Mouse (Mus musculus) forebrain, embryonic 12.5 days (tissue): Measurements from ENCODE around the gene Gm45808. TPM values are rescaled to one million over a fixed set of nuclear protein-coding genes. Genes with fewer than 3 reads are reported as not detected.
"Not testable (repeated sequence)": the region's sequence is repeated elsewhere in the genome, so short reads cannot be mapped to it uniquely, and the experiment has no call there.

Experiments
- ATAC-seq: fragments of 200-750 bp; cut with Nextera tagmentation; 2 replicates; pipeline ENCODE4 v1.8.0; 2017; ENCODE audit warnings: moderate TSS enrichment; ENCODE audit not compliant: low FRiP score
- H3K27ac ChIP-seq: fragments of 300-500 bp; sonication (generic); 2 replicates; pipeline ENCODE4 v1.5.1; 2016; ENCODE audit warnings: mild to moderate bottlenecking
- H3K27me3 ChIP-seq: fragments of 300-500 bp; sonication (generic); 2 replicates; pipeline ENCODE4 v1.6.1; 2016; ENCODE audit warnings: mild to moderate bottlenecking
- H3K36me3 ChIP-seq: fragments of 300-500 bp; sonication (generic); replicated peaks from 2 replicates; pipeline ENCODE4 v1.6.1; 2016; ENCODE audit warnings: mild to moderate bottlenecking
- H3K4me1 ChIP-seq: fragments of 300-500 bp; sonication (generic); 2 replicates; pipeline ENCODE4 v1.6.1; 2016
- H3K4me2 ChIP-seq: fragments of 300-500 bp; sonication (generic); 2 replicates; pipeline ENCODE4 v1.6.1; 2016; ENCODE audit warnings: mild to moderate bottlenecking, moderate library complexity
- H3K4me3 ChIP-seq: fragments of 300-500 bp; sonication (generic); replicated peaks from 2 replicates; pipeline ENCODE4 v1.5.1; 2016; ENCODE audit warnings: mild to moderate bottlenecking
- H3K9ac ChIP-seq: fragments of 300-500 bp; sonication (generic); 2 replicates; pipeline ENCODE4 v1.6.1; 2016; ENCODE audit warnings: mild to moderate bottlenecking
- H3K9me3 ChIP-seq: fragments of 300-500 bp; sonication (generic); 2 replicates; pipeline ENCODE4 v1.6.1; 2016
- WGBS: fragments of 180-500 bp; shearing (Covaris S2); methylation state at CpG from one replicate; pipeline ENCODE4 v1.1.7; 2016; 5-methylcytosine and 5-hydroxymethylcytosine counted together
- polyA plus RNA-seq: library from polyadenylated mRNA; unstranded; fragments of >200 nt; fragmentation: Nextera tagmentation; extraction: Ambion mirVana; gene quantifications from 2 replicates; pipeline ENCODE4 v1.2.1, GENCODE M21; 2016

Gene Gm45808
- polyA plus RNA-seq: not detected in 2 replicates

GRCm38 (mm10) chr7:45486761-45487415, at the start of gene Gm45808:
Gm45808 (minus strand) TSS chr7:45486811.
- Histone ChIP-seq H3K9ac (no peak within 1 kb of the TSS), H3K27ac (no peak within 1 kb of the TSS; the same call in 1 of the 2 replicates), H3K27me3 (no peaks in the 10 kb centered on the region), H3K36me3 (no peaks in the 10 kb centered on the region; the same call in 1 of the 2 replicates), H3K4me3 (no peak within 1 kb of the TSS), H3K4me1 (peaks cover 25% of the 10 kb centered on the region), H3K4me2 (no peak within 1 kb of the TSS), H3K9me3 (no peaks in the 10 kb centered on the region)
- WGBS: 84% methylated on average over 12 of the region's 12 CpGs
- ATAC-seq: no peak

GRCm38 (mm10) chr7:45535676-45536075, 49.1 kb upstream of the Gm45808 start:
- H3K9ac ChIP-seq: no peak overlapping the region
- H3K4me3 ChIP-seq: no peak overlapping the region
- peaks cover 7% of the 10 kb centered on the region; the same call in 1 of the 2 replicates for H3K4me1 ChIP-seq
- no peak for ATAC-seq
- H3K9me3 ChIP-seq: no peaks in the 10 kb centered on the region
- no peaks in the 10 kb centered on the region for H3K36me3 ChIP-seq
- no peak overlapping the region for H3K4me2 ChIP-seq
- no peaks in the 10 kb centered on the region; the same call in 1 of the 2 replicates for H3K27me3 ChIP-seq
- H3K27ac ChIP-seq: no peak overlapping the region
- WGBS: 84% methylated on average over 1 of the region's 1 CpGs

DNA sequence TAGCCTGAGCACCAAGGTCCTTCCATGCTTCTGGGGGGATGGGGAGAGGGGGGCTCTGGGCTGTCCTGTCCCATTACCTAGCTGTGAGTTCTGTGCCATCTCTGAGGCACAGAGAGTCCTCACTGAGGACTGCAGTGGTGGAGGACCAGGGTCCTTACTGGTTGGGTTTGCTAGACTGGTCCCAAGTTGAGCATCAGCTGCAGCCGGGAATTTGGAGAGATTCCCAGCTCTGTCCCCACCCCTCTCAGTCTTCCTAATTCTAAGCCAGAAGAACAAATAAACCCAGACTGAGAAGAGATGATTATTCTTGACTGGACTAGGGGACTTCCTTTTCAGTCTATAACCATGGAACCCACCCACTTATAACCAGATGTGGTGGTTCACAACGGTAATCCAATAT, 44.0 kb upstream of the Gm45808 start:
- no peaks in the 10 kb centered on the region for H3K9me3 ChIP-seq
- no peak overlapping the region for H3K4me2 ChIP-seq
- H3K27ac ChIP-seq: no peak overlapping the region
- no peak overlapping the region for H3K9ac ChIP-seq
- WGBS: 76% methylated on average over 2 of the region's 2 CpGs
- 0 out of 2 replicates have a peak, but pooled peaks cover 4% of the 10 kb centered on the region for H3K27me3 ChIP-seq
- H3K4me3 ChIP-seq: no peak overlapping the region
- H3K4me1 ChIP-seq: no peaks in the 10 kb centered on the region
- no peak for ATAC-seq
- H3K36me3 ChIP-seq: no peaks in the 10 kb centered on the region

DNA sequence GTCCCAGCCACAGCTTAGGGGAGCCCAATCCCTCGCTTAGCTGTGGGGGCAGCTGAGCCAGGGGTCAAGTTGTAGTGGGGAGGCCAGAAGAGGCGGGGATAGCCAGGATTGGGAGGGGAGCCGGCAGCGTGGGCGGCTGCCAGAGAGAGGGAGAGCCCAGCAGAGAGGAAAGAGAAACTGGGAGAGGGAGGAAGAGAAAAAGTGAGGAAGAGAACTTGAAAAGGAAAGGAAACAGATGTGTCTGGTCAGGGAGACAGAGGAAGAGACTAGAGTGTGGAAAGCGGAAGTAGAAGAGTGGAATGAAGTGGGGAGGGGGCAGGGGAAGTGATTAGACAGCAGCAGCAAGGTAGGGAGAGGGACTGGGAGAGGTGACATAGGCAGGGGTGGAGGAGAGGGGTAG, 42.9 kb upstream of the Gm45808 start:
- H3K4me1 ChIP-seq: peaks cover 12% of the 10 kb centered on the region
- no peak overlapping the region for H3K9ac ChIP-seq
- 32% methylated on average over 6 of the region's 6 CpGs for WGBS
- H3K27ac ChIP-seq: no peak overlapping the region
- H3K27me3 ChIP-seq: 0 out of 2 replicates have a peak, but pooled peaks cover 4% of the 10 kb centered on the region
- no peaks in the 10 kb centered on the region for H3K9me3 ChIP-seq
- H3K36me3 ChIP-seq: no peaks in the 10 kb centered on the region
- ATAC-seq: no peak
- no peak overlapping the region for H3K4me3 ChIP-seq
- H3K4me2 ChIP-seq: no peak overlapping the region

- H3K27me3 ChIP-seq, H3K9ac ChIP-seq, H3K36me3 ChIP-seq, H3K9me3 ChIP-seq, H3K27ac ChIP-seq, H3K4me3 ChIP-seq, ATAC-seq, H3K4me2 ChIP-seq: not testable (repeated sequence)
- WGBS: 88% methylated on average over 6 of the region's 6 CpGs
- peaks cover 19% of the 10 kb centered on the region for H3K4me1 ChIP-seq
Measured at GRCm38 (mm10) chr7:45527169-45527568, 40.6 kb upstream of the Gm45808 start.

GRCm38 (mm10) chr7:45526474-45527120, 40.0 kb upstream of the Gm45808 start:
- peaks cover 19% of the 10 kb centered on the region for H3K4me1 ChIP-seq
- peak overlapping the region; percentile 63; the same call in 1 of the 2 replicates for H3K27ac ChIP-seq
- H3K4me3 ChIP-seq: peak overlapping the region; percentile 66
- H3K9me3 ChIP-seq: no peaks in the 10 kb centered on the region
- H3K27me3 ChIP-seq: 0 out of 2 replicates have a peak, but pooled peaks cover 4% of the 10 kb centered on the region
- H3K9ac ChIP-seq: peak overlapping the region; percentile 78
- 0 out of 2 replicates have a peak, but pooled peaks cover 4% of the 10 kb centered on the region for H3K36me3 ChIP-seq
- ATAC-seq: no peak; the same call in 1 of the 2 replicates
- WGBS: 23% methylated on average over 7 of the region's 7 CpGs
- H3K4me2 ChIP-seq: peak overlapping the region; percentile 80

DNA sequence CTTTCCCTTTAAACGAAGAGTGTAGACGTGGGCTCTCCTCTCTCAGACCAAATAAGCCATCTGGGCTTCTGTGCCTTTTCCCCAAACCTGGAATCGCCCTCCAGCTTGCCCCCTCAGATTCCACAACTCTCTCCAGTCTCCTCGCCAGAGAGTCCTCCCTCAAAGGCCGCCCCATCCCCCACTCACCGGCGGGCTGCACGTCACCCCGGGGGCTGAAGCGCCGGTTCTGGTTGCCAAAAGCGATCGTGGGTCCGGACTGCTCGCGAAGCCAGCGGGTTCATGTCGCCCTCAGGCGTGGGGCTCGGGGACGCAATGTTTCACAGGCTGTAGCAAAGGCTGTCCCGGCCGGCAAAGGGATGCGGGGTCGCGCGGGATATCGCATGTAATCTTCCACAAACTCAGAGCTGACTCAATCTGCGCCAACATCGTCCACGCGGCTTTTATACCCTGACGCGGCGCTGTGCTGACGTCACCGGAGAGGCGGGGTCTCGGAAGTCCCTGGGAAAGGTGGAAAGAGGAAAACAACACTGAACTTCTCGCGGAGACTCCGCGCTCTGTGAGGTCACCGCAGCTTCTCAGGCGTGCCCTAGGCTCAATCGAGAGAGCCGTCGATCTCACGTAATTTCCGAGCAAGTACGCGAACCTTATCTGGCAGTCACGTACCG, 39.3 kb upstream of the Gm45808 start, which contains the start of the genes Ppp1r15a and Plekha4:
Gene Ppp1r15a (minus strand): TSS at position 460 of the 665 bp plus-strand sequence.
Gene Plekha4 (plus strand): TSS at position 522 of the 665 bp plus-strand sequence.
- WGBS: under 1% methylated on average over 54 of the region's 54 CpGs
- Histone ChIP-seq H3K4me2 (peak within 1 kb of the TSS; percentile 80), H3K36me3 (0 out of 2 replicates have a peak, but pooled peaks cover 4% of the 10 kb centered on the region), H3K4me3 (peak within 1 kb of the TSS; percentile 66), H3K9ac (peak within 1 kb of the TSS; percentile 78), H3K9me3 (no peaks in the 10 kb centered on the region), H3K4me1 (peaks cover 19% of the 10 kb centered on the region), H3K27ac (peak within 1 kb of the TSS; percentile 77), H3K27me3 (0 out of 2 replicates have a peak, but pooled peaks cover 4% of the 10 kb centered on the region)
- peak; percentile 83 for ATAC-seq

DNA sequence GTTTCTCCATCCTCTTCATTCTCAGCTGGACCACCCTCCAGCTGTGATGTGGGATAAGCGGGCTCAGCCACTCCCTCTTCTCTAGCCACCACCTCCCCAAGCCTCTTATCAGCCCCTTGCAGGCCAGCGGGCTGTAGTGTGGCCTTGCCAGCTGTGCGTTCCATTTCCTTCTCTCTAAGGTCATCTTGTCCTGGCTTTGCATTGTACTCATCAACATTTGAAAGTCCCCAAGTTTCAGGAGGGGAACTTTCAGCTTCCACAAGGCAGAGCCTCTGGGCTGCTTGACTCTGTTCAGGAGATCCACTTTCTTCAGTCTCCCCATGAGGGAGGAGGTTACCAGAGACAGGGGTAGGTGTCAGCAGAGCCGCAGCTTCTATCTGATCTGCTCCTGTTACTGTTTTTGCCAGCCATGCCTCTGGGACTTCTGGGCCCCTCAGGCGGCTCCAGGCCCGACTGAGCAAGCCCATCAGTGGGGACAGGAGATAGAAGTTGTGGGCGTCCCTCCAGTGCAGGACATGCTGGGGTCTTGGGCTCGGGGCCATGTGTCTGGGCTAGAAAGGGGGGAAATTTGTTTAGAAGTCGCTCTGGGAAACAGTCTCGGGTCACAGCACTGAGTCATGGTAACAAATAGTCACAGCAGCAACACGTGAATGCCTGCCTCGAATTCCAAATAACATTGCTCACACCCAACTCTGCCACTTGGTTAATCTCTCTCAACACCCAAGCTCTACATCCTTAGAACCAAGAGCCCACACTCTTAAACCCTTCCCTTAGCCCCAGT, 38.4 kb upstream of the Gm45808 start:
- Histone ChIP-seq H3K27me3 (no peaks in the 10 kb centered on the region), H3K4me3 (peak overlapping the region; percentile 66), H3K4me1 (peaks cover 19% of the 10 kb centered on the region), H3K9me3 (no peaks in the 10 kb centered on the region), H3K36me3 (0 out of 2 replicates have a peak, but pooled peaks cover 4% of the 10 kb centered on the region), H3K9ac (peak overlapping the region; percentile 78), H3K27ac (peak overlapping the region; percentile 77; the same call in 1 of the 2 replicates), H3K4me2 (peak overlapping the region; percentile 80)
- WGBS: 46% methylated on average over 12 of the region's 12 CpGs
- ATAC-seq: no peak

DNA sequence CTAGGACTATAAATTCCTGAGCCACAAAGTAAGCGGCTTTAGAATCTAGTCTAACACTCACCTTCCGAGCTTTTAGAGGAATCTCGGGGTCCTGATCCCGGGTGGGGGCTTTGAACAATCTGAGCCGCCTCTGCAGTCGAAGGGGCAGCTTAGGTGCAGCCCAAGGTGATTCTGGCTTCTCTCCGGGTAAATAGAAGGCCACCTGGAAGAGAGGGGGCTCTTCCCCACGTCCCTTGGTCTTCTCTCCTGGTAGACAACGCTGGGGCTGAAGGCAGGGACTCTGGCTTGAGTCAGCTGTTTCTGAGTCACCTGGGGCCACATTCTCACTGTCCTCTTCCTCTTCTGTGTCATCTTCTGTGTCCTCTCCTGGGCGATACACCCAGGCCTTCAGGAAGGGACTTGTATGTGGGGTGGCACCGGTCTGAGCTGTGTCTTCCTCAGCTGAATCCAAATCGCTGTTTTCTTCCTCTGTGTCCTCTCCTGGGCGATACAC, 37.1 kb upstream of the Gm45808 start:
- no peak for ATAC-seq
- Histone ChIP-seq H3K36me3 (0 out of 2 replicates have a peak, but pooled peaks cover 4% of the 10 kb centered on the region), H3K4me3 (no peak overlapping the region)

GRCm38 (mm10) chr7:45522957-45523676, 36.5 kb upstream of the Gm45808 start:
- Histone ChIP-seq H3K36me3 (0 out of 2 replicates have a peak, but pooled peaks cover 4% of the 10 kb centered on the region), H3K27ac (no peak overlapping the region), H3K4me2 (no peak overlapping the region; the same call in 1 of the 2 replicates), H3K4me1 (peaks cover 19% of the 10 kb centered on the region), H3K4me3 (no peak overlapping the region), H3K9me3 (no peaks in the 10 kb centered on the region), H3K27me3 (no peaks in the 10 kb centered on the region), H3K9ac (0 out of 2 replicates have a peak overlapping the region, but pooled peaks have one; percentile 5)
- ATAC-seq: no peak
- WGBS: 74% methylated on average over 18 of the region's 18 CpGs

More for the DNA sequence above, 37.1 kb upstream of the Gm45808 start:
- WGBS: 89% methylated on average over 13 of the region's 13 CpGs
- Histone ChIP-seq H3K27ac (no peak overlapping the region), H3K9ac (no peak overlapping the region), H3K27me3 (no peaks in the 10 kb centered on the region), H3K4me2 (no peak overlapping the region), H3K9me3 (no peaks in the 10 kb centered on the region), H3K4me1 (peaks cover 19% of the 10 kb centered on the region)
